Mouse (Mus musculus): ENCODE measurements around the gene Marveld3. TPM values are rescaled to one million over a fixed set of nuclear protein-coding genes. Genes with fewer than 3 reads are reported as not detected.

Marveld3 gene
- polyA plus RNA-seq, 1 experiment from 2014 or later = 2.4 TPM

DNA sequence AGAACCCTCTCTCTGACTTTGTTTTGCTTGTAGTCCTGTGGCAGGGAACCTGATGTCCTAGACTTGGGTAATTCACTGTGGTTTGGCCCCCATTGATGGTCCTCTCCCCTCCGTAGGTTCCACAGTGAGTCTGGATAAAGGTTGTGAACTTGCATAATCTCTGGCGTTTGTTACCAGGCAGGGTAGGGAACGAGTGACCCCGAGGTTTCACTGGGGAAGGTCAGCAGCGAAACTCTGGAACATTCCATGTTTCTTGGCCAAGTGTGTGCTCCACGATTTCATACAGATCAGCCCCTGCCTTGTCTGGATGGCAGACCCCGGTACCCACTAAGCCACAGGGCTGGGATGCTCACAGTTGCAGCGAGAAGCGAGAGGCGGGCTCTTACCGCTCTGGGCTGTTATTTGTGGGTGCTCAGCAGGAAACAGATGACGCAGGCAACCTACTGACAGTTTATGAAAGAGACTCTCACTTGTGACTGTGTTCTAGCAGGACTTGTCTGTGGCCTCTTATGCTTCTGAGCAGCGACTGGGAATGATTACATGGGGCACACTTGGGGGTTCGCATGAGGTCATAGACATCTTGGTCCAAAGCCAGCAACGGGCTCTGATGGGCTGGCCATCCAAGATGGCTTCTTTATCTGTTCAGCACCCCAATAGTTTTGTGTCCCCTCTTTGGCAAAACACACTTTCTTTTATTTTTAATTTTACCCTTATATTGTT, 20.5 kb upstream of the Marveld3 start:
- H3K36me3 ChIP-seq (ENCODE audit: control insufficient read depth, insufficient read depth, low read length) = no peaks in the 10 kb centered on the region
- no peaks in the 10 kb centered on the region for H3K9me3 ChIP-seq (replicated peaks; ENCODE audit: control insufficient read depth, low read length, poor library complexity, severe bottlenecking)

DNA sequence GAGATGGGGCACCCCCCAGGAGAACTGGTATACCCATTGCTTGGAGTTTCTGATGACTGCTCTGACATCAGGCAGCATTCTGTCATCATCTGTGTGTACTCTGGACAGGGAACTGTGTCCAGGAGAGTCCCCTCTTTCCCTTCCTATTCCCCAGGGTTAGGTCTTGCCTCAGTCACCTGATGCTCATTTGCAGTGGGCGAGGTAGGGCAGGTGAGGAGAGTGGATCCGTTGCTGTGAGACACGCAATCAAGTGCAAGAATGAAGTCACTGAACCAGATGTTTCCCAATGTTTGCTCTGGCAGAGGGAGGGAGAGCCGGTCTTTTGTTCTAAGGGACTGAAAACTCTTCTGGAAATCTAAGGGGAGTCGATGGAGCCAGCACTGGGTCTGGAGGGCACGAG, 17.3 kb upstream of the Marveld3 start:
- no peaks in the 10 kb centered on the region for H3K36me3 ChIP-seq (ENCODE audit: control insufficient read depth, insufficient read depth, low read length)

More for the DNA sequence above, 20.5 kb upstream of the Marveld3 start:
- Histone ChIP-seq H3K9ac (ENCODE audit: low read depth, low read length) (no peak overlapping the region), H3K27me3 (ENCODE audit: control insufficient read depth, insufficient read depth, low read depth, low read length) (no peaks in the 10 kb centered on the region), H3K4me1 (ENCODE audit: control insufficient read depth, insufficient read depth, low read length) (peaks cover 8% of the 10 kb centered on the region; the same call in 1 of the 2 replicates), H3K4me2 (ENCODE audit: low read length) (no peak overlapping the region), H3K27ac (ENCODE audit: low read length) (no peak overlapping the region), H3K4me3 (ENCODE audit: low read depth, low read length) (no peak overlapping the region)
- WGBS = 69% methylated on average over 15 of the region's 15 CpGs
- no peak for ATAC-seq

DNA sequence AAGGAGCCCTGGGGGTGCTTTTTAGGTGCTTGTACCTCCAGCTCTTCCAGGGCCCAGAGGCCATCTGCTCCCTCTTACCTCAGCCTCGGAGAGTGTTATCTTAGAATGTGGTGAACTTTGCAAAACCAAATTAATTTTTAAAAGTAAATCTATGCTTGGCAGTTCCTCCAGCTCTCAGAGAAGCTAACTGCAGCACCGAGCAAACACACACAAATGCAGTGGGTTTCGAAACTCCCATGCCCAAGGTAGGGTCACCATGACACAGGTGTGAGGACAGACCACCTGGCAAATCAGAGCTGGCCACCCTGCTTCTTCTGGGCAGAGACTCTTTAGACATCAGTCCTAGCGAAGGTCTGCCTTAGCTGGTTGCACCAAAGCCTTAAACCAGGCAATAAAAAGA, 10.9 kb upstream of the Marveld3 start:
- Histone ChIP-seq H3K9me3 (replicated peaks; ENCODE audit: control insufficient read depth, low read length, poor library complexity, severe bottlenecking) (peaks cover 5% of the 10 kb centered on the region; the same call in 1 of the 2 replicates), H3K4me1 (ENCODE audit: control insufficient read depth, insufficient read depth, low read length) (no peaks in the 10 kb centered on the region), H3K4me3 (ENCODE audit: low read depth, low read length) (no peak overlapping the region), H3K27ac (ENCODE audit: low read length) (no peak overlapping the region), H3K4me2 (ENCODE audit: low read length) (no peak overlapping the region), H3K36me3 (ENCODE audit: control insufficient read depth, insufficient read depth, low read length) (no peaks in the 10 kb centered on the region), H3K9ac (ENCODE audit: low read depth, low read length) (no peak overlapping the region), H3K27me3 (ENCODE audit: control insufficient read depth, insufficient read depth, low read depth, low read length) (peaks cover 4% of the 10 kb centered on the region; the same call in 1 of the 2 replicates)
- ATAC-seq = no peak
- WGBS = 93% methylated on average over 4 of the region's 4 CpGs

More for the DNA sequence above, 17.3 kb upstream of the Marveld3 start:
- Histone ChIP-seq H3K4me1 (ENCODE audit: control insufficient read depth, insufficient read depth, low read length) (peaks cover 6% of the 10 kb centered on the region; the same call in 1 of the 2 replicates), H3K4me3 (ENCODE audit: low read depth, low read length) (no peak overlapping the region), H3K27ac (ENCODE audit: low read length) (no peak overlapping the region), H3K27me3 (ENCODE audit: control insufficient read depth, insufficient read depth, low read depth, low read length) (no peaks in the 10 kb centered on the region), H3K4me2 (ENCODE audit: low read length) (no peak overlapping the region), H3K9ac (ENCODE audit: low read depth, low read length) (no peak overlapping the region), H3K9me3 (replicated peaks; ENCODE audit: control insufficient read depth, low read length, poor library complexity, severe bottlenecking) (peaks cover 5% of the 10 kb centered on the region; the same call in 1 of the 2 replicates)
- 71% methylated on average over 6 of the region's 6 CpGs for WGBS
- no peak for ATAC-seq

DNA sequence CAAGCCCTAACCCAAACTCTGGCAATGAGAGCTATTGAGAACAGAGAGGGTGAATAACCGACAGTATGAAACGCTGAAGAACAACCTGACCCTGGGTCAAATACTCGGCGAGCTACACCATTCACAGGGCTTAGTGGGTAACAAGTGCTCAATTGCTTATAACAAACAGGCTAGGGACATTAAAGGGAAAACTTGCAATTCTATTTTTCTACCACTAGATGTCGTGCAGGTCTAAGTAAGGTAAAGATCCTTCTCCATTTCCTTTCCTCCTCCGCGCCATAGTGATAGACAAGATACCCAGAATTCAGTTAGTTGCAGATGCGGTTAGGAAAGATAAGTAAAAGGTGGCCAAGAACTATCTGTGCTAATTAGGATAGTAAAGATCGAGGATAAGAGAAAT, 8.3 kb upstream of the Marveld3 start:
- H3K9me3 ChIP-seq (replicated peaks; ENCODE audit: control insufficient read depth, low read length, poor library complexity, severe bottlenecking) = no peaks in the 10 kb centered on the region
- ATAC-seq = 0 out of 2 replicates have a peak, but pooled peaks have one; percentile 51
- no peaks in the 10 kb centered on the region for H3K4me1 ChIP-seq (ENCODE audit: control insufficient read depth, insufficient read depth, low read length)
- H3K9ac ChIP-seq (ENCODE audit: low read depth, low read length) = no peak overlapping the region
- no peaks in the 10 kb centered on the region for H3K36me3 ChIP-seq (ENCODE audit: control insufficient read depth, insufficient read depth, low read length)
- peaks cover 4% of the 10 kb centered on the region; the same call in 1 of the 2 replicates for H3K27me3 ChIP-seq (ENCODE audit: control insufficient read depth, insufficient read depth, low read depth, low read length)
- 6% methylated on average over 9 of the region's 9 CpGs for WGBS
- no peak overlapping the region for H3K4me2 ChIP-seq (ENCODE audit: low read length)
- no peak overlapping the region for H3K4me3 ChIP-seq (ENCODE audit: low read depth, low read length)
- no peak overlapping the region for H3K27ac ChIP-seq (ENCODE audit: low read length)

DNA sequence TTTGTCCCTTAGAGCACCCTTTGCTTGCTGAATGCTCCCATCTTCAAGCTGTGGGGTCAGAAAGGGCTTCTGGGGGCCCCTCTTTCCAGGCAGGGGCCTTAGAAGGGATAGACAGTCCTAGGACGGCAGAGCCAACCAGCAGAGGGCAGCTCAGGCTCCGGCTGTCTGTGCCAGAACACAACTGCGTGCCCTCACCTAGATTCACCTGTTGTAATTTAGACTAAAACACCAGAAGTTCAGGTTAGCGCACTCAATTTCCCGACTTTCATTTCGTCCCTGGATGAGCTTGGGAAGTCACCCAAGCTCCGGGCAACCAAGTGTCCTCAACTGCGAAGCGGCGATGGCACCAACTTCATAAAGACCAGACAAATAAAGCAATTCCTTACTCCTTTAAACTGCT, 6.8 kb upstream of the Marveld3 start:
- Histone ChIP-seq H3K36me3 (ENCODE audit: control insufficient read depth, insufficient read depth, low read length) (no peaks in the 10 kb centered on the region), H3K9me3 (replicated peaks; ENCODE audit: control insufficient read depth, low read length, poor library complexity, severe bottlenecking) (no peaks in the 10 kb centered on the region), H3K27me3 (ENCODE audit: control insufficient read depth, insufficient read depth, low read depth, low read length) (peaks cover 4% of the 10 kb centered on the region; the same call in 1 of the 2 replicates), H3K27ac (ENCODE audit: low read length) (no peak overlapping the region), H3K9ac (ENCODE audit: low read depth, low read length) (no peak overlapping the region), H3K4me1 (ENCODE audit: control insufficient read depth, insufficient read depth, low read length) (no peaks in the 10 kb centered on the region), H3K4me3 (ENCODE audit: low read depth, low read length) (no peak overlapping the region), H3K4me2 (ENCODE audit: low read length) (no peak overlapping the region)
- WGBS = 59% methylated on average over 10 of the region's 10 CpGs
- no peak for ATAC-seq

DNA sequence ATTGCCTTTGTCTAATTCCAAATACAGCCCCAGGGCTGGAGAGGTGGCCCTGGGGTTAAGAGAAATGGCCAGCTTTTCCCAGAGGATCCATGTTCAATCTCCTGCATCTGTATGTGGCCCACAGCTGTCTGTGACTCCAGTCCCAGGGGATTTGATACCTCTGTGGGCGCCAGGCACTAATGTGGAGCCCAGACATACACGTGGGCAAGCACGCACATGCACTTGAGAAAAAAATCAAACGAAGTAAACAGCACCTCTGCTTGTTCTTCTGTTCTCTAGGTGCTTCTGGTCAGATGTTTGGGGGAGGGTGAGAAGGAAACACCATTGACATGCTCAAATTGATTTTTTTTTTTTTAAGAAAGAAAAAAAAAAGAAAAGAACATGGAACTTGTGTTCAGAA, 2.1 kb upstream of the Marveld3 start:
- no peaks in the 10 kb centered on the region for H3K36me3 ChIP-seq (ENCODE audit: control insufficient read depth, insufficient read depth, low read length)
- 73% methylated on average over 4 of the region's 4 CpGs for WGBS
- peaks cover 17% of the 10 kb centered on the region for H3K27me3 ChIP-seq (ENCODE audit: control insufficient read depth, insufficient read depth, low read depth, low read length)
- no peak overlapping the region for H3K4me3 ChIP-seq (ENCODE audit: low read depth, low read length)
- H3K9ac ChIP-seq (ENCODE audit: low read depth, low read length) = no peak overlapping the region
- no peaks in the 10 kb centered on the region for H3K9me3 ChIP-seq (replicated peaks; ENCODE audit: control insufficient read depth, low read length, poor library complexity, severe bottlenecking)
- no peak overlapping the region for H3K27ac ChIP-seq (ENCODE audit: low read length)
- no peak overlapping the region for H3K4me2 ChIP-seq (ENCODE audit: low read length)
- no peak for ATAC-seq
- H3K4me1 ChIP-seq (ENCODE audit: control insufficient read depth, insufficient read depth, low read length) = peaks cover 7% of the 10 kb centered on the region; the same call in 1 of the 2 replicates

DNA sequence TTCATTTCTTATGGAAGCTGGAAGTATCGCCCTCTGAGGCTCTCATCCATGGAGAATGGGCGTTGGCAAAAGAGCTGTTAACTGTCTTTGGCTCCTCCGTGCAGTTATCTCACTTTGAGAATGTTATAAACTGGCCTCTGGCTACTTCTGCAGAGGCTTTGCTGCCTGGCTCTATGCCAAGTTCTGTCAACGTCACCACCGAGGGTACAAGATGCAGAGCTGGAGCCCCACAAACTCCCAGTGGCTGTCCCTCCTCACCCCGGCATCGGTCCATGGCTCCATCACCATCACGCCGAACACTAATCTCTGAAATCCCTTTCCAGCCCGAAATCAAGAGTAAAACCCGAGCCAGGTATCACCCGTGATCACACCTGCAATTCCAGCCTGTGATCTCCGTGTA, 1.4 kb upstream of the Marveld3 start:
- 81% methylated on average over 13 of the region's 13 CpGs for WGBS
- no peak overlapping the region for H3K9ac ChIP-seq (ENCODE audit: low read depth, low read length)

DNA sequence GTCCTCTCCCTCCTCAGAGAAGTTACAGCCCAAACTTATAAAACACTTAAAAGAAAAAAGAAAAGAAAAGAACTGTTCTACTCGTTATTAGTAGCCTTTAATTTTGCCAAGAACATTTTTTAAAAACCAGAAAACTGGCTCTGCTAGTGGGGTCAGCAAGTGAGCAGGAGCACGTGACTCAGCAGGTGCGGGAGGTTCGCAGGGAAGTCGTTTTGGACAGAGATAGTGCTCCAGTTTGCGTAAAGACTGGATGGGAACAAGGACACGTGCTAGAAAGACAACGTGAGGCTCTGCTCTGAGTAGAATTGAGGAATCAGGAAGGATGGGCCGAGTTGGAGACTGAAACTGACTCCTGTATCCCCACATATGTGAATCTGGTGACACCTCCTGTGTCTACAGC, 893 bp upstream of the Marveld3 start:
- Histone ChIP-seq H3K9me3 (replicated peaks; ENCODE audit: control insufficient read depth, low read length, poor library complexity, severe bottlenecking) (no peaks in the 10 kb centered on the region), H3K27me3 (ENCODE audit: control insufficient read depth, insufficient read depth, low read depth, low read length) (peaks cover 13% of the 10 kb centered on the region), H3K9ac (ENCODE audit: low read depth, low read length) (no peak overlapping the region), H3K27ac (ENCODE audit: low read length) (no peak overlapping the region), H3K4me3 (ENCODE audit: low read depth, low read length) (no peak overlapping the region), H3K4me2 (ENCODE audit: low read length) (no peak overlapping the region), H3K36me3 (ENCODE audit: control insufficient read depth, insufficient read depth, low read length) (no peaks in the 10 kb centered on the region), H3K4me1 (ENCODE audit: control insufficient read depth, insufficient read depth, low read length) (peaks cover 7% of the 10 kb centered on the region; the same call in 1 of the 2 replicates)
- whole genome bisulfite sequencing = 85% methylated on average over 9 of the region's 9 CpGs
- no peak for ATAC-seq

More for the DNA sequence above, 1.4 kb upstream of the Marveld3 start:
- Histone ChIP-seq H3K4me2 (ENCODE audit: low read length) (no peak overlapping the region), H3K27me3 (ENCODE audit: control insufficient read depth, insufficient read depth, low read depth, low read length) (peaks cover 17% of the 10 kb centered on the region), H3K9me3 (replicated peaks; ENCODE audit: control insufficient read depth, low read length, poor library complexity, severe bottlenecking) (no peaks in the 10 kb centered on the region), H3K36me3 (ENCODE audit: control insufficient read depth, insufficient read depth, low read length) (no peaks in the 10 kb centered on the region), H3K4me1 (ENCODE audit: control insufficient read depth, insufficient read depth, low read length) (peaks cover 7% of the 10 kb centered on the region; the same call in 1 of the 2 replicates), H3K4me3 (ENCODE audit: low read depth, low read length) (no peak overlapping the region), H3K27ac (ENCODE audit: low read length) (no peak overlapping the region)
- no peak for ATAC-seq

DNA sequence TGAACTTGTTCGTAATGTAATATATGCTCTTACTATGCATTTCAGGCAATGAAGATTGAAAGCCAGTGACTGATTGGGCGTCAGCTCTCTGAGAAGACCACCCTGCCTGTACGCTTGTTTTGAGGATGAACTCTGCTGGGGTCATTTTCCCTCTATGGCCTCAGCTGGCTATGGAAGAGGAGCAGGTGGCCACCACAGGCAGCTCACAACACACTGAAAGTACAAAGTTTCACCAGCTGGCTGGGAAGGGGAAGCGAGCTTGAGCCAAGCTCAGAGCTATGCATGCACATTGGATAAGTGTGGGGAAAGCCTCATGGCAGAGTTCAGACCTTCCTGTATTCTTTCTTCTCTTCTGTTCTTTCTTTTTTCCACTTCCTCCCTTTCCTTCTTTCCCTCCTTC, 2.9 kb downstream of the Marveld3 start:
- H3K4me2 ChIP-seq (ENCODE audit: low read length) = no peak overlapping the region
- H3K4me3 ChIP-seq (ENCODE audit: low read depth, low read length) = no peak overlapping the region
- 81% methylated on average over 4 of the region's 4 CpGs for WGBS
- H3K27me3 ChIP-seq (ENCODE audit: control insufficient read depth, insufficient read depth, low read depth, low read length) = peaks cover 13% of the 10 kb centered on the region
- no peaks in the 10 kb centered on the region for H3K36me3 ChIP-seq (ENCODE audit: control insufficient read depth, insufficient read depth, low read length)
- no peak for ATAC-seq
- H3K4me1 ChIP-seq (ENCODE audit: control insufficient read depth, insufficient read depth, low read length) = peaks cover 14% of the 10 kb centered on the region
- no peak overlapping the region for H3K27ac ChIP-seq (ENCODE audit: low read length)
- H3K9me3 ChIP-seq (replicated peaks; ENCODE audit: control insufficient read depth, low read length, poor library complexity, severe bottlenecking) = no peaks in the 10 kb centered on the region
- H3K9ac ChIP-seq (ENCODE audit: low read depth, low read length) = no peak overlapping the region

Measured in midbrain, embryonic 16.5 days (tissue).